Mouse (Mus musculus) neural tube, embryonic 13.5 days (tissue): ENCODE data around the gene Ibtk. TPM values are rescaled to one million over a fixed set of nuclear protein-coding genes. Genes with fewer than 3 reads are reported as not detected.

Experiments used
- ATAC-seq: fragments of 200-750 bp; cut with Nextera tagmentation; 2 replicates; pipeline ENCODE4 v1.8.0; 2017; ENCODE audit warnings: low read depth, mild to moderate bottlenecking, moderate TSS enrichment, moderate library complexity
- H3K27ac ChIP-seq: fragments of 300-500 bp; sonication (generic); replicated peaks from 2 replicates; pipeline ENCODE4 v1.5.1; 2015; ENCODE audit warnings: moderate library complexity, mild to moderate bottlenecking, inconsistent platforms
- H3K27me3 ChIP-seq: fragments of 300-500 bp; sonication (generic); 2 replicates; pipeline ENCODE4 v1.6.1; 2015; ENCODE audit warnings: mild to moderate bottlenecking, inconsistent platforms
- H3K36me3 ChIP-seq: fragments of 300-500 bp; sonication (generic); 2 replicates; pipeline ENCODE4 v1.6.1; 2015; ENCODE audit warnings: mild to moderate bottlenecking, inconsistent platforms
- H3K4me1 ChIP-seq: fragments of 300-500 bp; sonication (generic); replicated peaks from 2 replicates; pipeline ENCODE4 v1.6.1; 2015; ENCODE audit warnings: inconsistent platforms
- H3K4me2 ChIP-seq: fragments of 300-500 bp; sonication (generic); 2 replicates; pipeline ENCODE4 v1.6.1; 2015; ENCODE audit warnings: inconsistent platforms, mild to moderate bottlenecking, moderate library complexity
- H3K4me3 ChIP-seq: fragments of 300-500 bp; sonication (generic); 2 replicates; pipeline ENCODE4 v1.5.1; 2015; ENCODE audit warnings: mild to moderate bottlenecking, inconsistent platforms
- H3K9ac ChIP-seq: fragments of 300-500 bp; sonication (generic); 2 replicates; pipeline ENCODE4 v1.6.1; 2015; ENCODE audit warnings: moderate library complexity, mild to moderate bottlenecking, inconsistent platforms
- H3K9me3 ChIP-seq: fragments of 300-500 bp; sonication (generic); 2 replicates; pipeline ENCODE4 v1.6.1; 2016; ENCODE audit warnings: inconsistent platforms
- WGBS: fragments of 180-500 bp; shearing (Covaris S2); methylation state at CpG from one replicate; pipeline ENCODE4 v1.1.7; 2015; 5-methylcytosine and 5-hydroxymethylcytosine counted together
- polyA plus RNA-seq: library from polyadenylated mRNA; unstranded; fragments of >200 nt; fragmentation: Nextera tagmentation; extraction: Ambion mirVana; gene quantifications from 2 replicates; pipeline ENCODE4 v1.2.1, GENCODE M21; 2015

Ibtk gene
- polyA plus RNA-seq, 1 experiment from 2014 or later: 24.5 TPM

DNA sequence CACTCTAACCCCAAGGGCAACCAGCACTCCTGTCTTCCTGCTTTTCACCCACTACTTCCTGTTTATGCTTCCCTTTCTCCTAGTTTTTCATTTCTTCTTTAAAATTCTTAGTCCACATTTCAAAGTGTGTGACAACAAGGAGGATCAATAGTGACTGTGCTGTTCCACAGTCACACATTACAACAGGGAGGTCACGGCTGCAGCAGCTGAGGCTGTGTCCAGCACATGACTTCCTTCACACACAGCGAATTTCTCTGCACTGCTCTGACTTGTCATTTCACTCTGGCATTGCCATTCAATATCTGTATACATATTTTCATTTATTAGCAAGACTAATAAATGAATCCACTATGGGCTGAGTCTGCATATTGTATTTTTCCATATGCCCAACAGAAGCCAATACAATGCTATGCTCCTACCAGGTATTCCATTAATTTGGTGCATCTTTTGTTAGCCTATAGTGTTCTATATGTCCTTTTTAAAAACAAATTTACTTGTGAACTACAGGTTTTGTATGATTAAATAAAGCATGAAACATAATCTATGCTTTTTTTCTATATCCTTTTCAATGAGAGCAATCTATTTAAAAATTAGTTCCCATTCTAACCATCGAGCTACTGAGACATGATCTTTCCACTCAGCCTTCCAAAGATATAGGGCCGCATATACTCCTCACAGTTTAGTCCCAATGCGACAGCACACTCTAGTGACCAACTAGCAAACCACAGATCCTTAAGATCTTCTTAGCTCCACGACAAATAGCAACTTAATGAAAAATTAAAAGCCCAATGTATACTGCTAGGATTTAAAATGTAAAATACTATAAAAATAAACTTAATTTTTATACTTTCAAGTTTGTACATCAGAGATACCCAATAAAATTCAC lies 55.7 kb downstream of the Ibtk start:
- Histone ChIP-seq H3K4me1 (no peaks in the 10 kb centered on the region), H3K27me3 (no peaks in the 10 kb centered on the region), H3K9ac (no peak overlapping the region), H3K4me3 (no peak overlapping the region), H3K36me3 (peaks cover 44% of the 10 kb centered on the region), H3K27ac (no peak overlapping the region), H3K9me3 (no peaks in the 10 kb centered on the region), H3K4me2 (no peak overlapping the region)
- ATAC-seq: peak; percentile 89
- 74% methylated on average over 6 of the region's 6 CpGs for WGBS

DNA sequence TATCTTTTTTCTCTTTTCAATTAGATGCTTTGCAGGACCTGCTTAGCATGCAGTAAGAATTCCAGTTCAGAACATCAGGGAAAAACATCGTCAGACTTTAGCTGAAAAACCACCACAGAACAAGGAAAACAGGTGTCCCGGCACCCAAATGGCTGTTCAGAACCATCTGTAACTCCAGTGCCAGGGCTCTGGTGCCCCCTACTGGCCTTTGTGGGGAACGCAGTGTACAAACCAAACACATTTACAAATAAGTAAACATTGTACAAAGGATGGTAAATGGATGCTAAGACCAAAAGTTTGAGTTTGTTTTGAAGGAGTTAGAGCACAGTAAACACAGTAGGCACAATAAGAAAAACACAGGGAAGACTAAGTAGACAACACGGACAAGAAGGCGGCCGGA lies 64.1 kb downstream of the Ibtk start:
- no peak overlapping the region for H3K4me2 ChIP-seq
- peaks cover 46% of the 10 kb centered on the region for H3K36me3 ChIP-seq
- H3K9ac ChIP-seq: no peak overlapping the region
- H3K9me3 ChIP-seq: no peaks in the 10 kb centered on the region
- no peak overlapping the region for H3K4me3 ChIP-seq
- no peak for ATAC-seq
- H3K4me1 ChIP-seq: no peaks in the 10 kb centered on the region
- no peak overlapping the region for H3K27ac ChIP-seq
- H3K27me3 ChIP-seq: no peaks in the 10 kb centered on the region
- 89% methylated on average over 6 of the region's 6 CpGs for WGBS

DNA sequence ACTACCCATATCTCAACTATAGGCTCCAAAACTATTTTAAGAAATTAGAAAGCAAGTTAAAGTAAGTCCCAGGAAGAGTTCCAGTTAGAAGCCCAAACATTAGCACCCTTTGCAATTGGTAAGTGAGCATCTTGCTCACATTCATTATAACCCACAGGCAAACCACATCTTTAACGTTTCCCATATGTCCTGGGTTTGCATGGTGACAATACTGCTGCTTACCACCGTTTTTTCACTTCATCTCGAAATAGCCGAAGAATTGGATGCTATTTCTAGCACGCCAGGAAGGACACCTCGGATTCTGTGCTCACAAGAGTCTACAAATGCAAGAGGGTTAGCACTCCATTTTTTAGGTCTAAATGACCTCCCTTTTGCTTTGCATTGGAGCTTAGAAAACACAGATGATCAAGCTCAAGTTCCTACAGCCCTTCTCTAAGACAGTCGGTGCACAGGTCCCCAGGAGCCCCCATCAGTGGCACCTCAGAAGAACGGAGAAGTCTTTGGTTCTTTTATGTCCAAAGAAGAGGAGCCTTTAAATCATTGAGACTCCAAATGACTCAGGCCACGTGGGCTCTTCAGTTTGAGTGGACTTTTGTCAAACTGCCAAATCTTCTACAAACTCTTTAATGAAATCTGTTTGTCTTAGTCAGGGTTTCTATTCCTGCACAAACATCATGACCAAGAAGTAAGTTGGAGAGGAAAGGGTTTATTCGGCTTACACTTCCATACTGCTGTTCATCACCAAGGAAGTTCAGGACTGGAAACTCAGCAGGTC lies 73.8 kb downstream of the Ibtk start:
- H3K9me3 ChIP-seq: no peaks in the 10 kb centered on the region
- no peak overlapping the region for H3K4me2 ChIP-seq
- no peak overlapping the region for H3K9ac ChIP-seq
- no peak overlapping the region for H3K27ac ChIP-seq
- H3K4me3 ChIP-seq: no peak overlapping the region
- WGBS: 82% methylated on average over 10 of the region's 10 CpGs
- peaks cover 7% of the 10 kb centered on the region; the same call in 1 of the 2 replicates for H3K4me1 ChIP-seq
- no peaks in the 10 kb centered on the region for H3K36me3 ChIP-seq
- ATAC-seq: no peak
- no peaks in the 10 kb centered on the region for H3K27me3 ChIP-seq

DNA sequence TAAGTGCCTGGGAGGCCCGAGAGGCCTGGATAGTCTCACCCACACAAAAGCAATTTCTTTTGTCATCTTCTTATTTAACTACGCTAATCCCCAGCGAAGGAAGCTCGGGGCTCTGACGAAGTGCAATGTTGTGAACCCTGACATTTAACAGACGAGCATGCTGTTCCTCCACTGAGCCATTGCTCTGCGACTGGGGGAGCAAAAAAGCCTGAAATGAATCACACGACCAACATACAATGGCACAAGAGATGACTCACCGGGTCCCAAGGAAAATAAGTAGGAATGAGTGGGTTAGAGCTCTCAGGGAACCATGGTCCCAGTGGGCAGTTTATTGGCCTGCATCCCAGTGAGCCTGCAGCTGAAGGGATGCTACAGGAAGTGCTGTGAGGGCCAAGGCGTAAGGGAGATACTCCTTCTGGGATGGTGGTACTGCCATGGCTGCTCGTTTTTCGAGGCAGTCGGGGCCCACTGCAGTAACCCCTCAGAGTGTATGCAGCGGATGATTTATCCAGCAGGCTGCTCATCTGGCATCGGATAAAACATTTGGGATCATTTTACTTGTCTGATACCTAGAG lies 75.1 kb downstream of the Ibtk start:
- no peak overlapping the region for H3K9ac ChIP-seq
- no peak for ATAC-seq
- no peaks in the 10 kb centered on the region for H3K36me3 ChIP-seq
- no peak overlapping the region for H3K4me2 ChIP-seq
- no peak overlapping the region for H3K4me3 ChIP-seq
- H3K4me1 ChIP-seq: peaks cover 7% of the 10 kb centered on the region; the same call in 1 of the 2 replicates
- no peaks in the 10 kb centered on the region for H3K27me3 ChIP-seq
- H3K9me3 ChIP-seq: no peaks in the 10 kb centered on the region
- 68% methylated on average over 15 of the region's 15 CpGs for WGBS
- H3K27ac ChIP-seq: no peak overlapping the region

DNA sequence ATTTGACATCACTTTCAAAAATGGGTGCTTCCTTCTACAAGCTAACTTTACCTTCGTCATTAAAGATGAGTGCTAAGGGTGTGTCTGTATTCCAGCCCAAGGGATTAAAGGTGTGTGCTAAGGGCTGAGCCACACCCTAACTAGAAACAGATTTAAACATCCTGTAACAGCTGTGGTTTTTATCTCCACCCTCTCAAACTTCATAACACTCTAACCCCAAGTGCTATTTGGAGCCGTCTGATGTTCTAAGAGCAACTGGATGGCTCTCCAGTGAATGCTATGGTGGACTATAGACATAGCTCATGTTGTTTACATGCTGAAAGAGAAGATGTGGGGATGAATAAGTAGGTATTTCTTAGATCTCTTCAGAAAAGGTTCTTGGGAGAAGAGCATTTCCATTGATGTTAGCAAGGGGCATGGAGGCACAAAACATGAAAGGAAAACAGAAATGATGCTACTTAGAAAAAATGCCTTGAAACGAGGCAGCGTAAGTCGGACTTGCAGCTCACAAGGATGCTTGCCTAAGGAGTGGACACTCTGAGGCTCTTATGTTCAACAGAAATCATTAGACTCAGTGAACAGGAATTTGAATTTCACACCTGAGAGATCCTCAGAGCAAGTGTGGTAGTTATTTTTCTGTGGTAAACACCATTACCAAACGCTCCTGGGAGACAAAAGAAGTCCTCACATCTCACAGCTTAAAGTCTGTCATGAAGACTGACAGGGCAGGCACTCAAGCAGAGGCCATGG lies 77.4 kb downstream of the Ibtk start:
- Histone ChIP-seq H3K36me3 (no peaks in the 10 kb centered on the region), H3K4me3 (no peak overlapping the region), H3K27me3 (no peaks in the 10 kb centered on the region), H3K9ac (no peak overlapping the region), H3K4me2 (no peak overlapping the region), H3K27ac (no peak overlapping the region), H3K4me1 (peaks cover 7% of the 10 kb centered on the region; the same call in 1 of the 2 replicates), H3K9me3 (no peaks in the 10 kb centered on the region)
- no peak for ATAC-seq
- WGBS: 91% methylated on average over 6 of the region's 6 CpGs

DNA sequence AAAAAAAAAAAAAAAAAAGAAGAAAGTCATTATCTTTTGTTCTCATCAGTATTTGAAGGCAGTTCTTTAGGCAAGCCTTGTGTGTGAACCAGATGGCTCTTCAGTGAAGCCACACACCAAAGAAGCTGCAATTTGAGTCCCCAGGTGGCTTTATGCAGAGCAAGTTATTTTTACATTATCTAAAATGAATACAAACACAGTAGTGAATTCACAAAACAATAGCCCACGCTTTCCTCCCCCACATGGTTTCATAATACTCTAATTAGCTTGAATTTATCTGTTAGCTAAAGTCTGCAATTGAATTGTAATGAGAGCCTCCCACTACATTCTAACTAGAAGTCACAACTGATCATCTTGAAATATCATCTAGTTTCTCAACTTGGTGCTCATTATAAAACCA lies 84.8 kb downstream of the Ibtk start:
- Histone ChIP-seq H3K4me2 (no peak overlapping the region), H3K4me1 (no peaks in the 10 kb centered on the region), H3K9me3 (no peaks in the 10 kb centered on the region), H3K4me3 (no peak overlapping the region), H3K36me3 (no peaks in the 10 kb centered on the region), H3K27ac (no peak overlapping the region), H3K9ac (no peak overlapping the region), H3K27me3 (no peaks in the 10 kb centered on the region)
- 49% methylated on average over 1 of the region's 1 CpGs for WGBS
- no peak for ATAC-seq

DNA sequence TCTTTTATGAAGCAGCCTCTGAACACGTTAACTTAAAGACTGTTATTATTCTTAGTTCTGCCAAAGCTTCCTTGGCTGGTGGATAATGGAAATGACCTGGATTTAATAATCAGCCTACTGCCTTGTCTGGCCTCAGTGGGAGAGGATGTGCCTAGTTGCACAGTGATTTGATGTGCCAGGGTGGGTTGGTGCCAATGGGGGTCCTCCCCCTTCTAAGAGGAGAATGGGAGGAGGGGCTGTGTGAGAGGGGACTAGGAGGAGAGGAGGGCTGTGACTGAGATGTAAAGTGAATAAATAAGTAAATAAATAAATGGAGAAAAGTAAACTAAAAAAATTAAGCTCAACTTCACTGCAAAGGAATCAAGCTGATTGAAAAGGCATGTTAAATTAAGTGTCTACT lies 85.3 kb downstream of the Ibtk start:
- Histone ChIP-seq H3K27me3 (no peaks in the 10 kb centered on the region), H3K4me2 (no peak overlapping the region), H3K9me3 (no peaks in the 10 kb centered on the region), H3K36me3 (no peaks in the 10 kb centered on the region), H3K9ac (no peak overlapping the region), H3K4me3 (no peak overlapping the region), H3K27ac (no peak overlapping the region), H3K4me1 (no peaks in the 10 kb centered on the region)
- ATAC-seq: no peak
- 77% methylated on average over 1 of the region's 1 CpGs for whole genome bisulfite sequencing

DNA sequence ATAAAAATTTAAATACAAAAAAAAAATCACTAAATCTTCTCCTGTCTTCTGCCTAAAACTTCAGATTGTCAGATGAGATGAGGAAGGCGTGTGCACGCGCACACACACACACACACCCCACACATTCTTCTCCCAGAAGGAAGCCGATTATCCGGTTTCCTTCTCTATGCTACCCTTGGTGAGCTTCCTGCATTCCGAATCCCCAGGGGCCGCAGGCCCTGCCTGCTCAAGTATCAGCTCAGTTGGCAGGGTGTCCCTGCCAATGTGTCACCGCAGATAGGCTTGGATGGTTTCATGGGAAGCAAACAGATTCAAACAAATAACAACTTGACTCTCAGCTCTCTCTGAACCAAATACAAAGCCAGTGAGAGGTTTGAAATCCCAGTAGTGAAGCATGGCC lies 86.0 kb downstream of the Ibtk start:
- Histone ChIP-seq H3K27ac (no peak overlapping the region), H3K9ac (no peak overlapping the region), H3K4me3 (no peak overlapping the region), H3K36me3 (no peaks in the 10 kb centered on the region), H3K4me1 (no peaks in the 10 kb centered on the region), H3K4me2 (no peak overlapping the region), H3K9me3 (no peaks in the 10 kb centered on the region), H3K27me3 (no peaks in the 10 kb centered on the region)
- no peak for ATAC-seq
- WGBS: 53% methylated on average over 8 of the region's 8 CpGs

DNA sequence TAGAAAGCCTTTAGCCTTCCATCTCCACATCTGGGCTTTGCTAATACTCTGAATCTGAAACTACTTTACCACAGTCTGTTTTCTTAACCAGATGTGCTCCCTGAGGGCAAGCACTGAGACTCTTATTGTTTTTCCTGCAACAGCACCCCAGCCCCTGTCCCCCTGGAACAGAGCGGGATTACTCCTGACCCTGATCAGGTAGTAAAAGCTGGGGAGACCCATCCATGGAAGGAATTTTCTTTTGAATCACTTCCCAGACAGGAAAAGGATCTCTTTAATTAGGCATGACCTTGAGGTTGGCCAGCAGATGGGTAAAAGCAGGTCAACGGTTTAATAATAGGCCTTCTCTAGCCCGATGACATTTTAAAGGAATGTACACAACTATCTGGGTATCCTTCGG lies 95.7 kb downstream of the Ibtk start:
- ATAC-seq: no peak
- no peak overlapping the region for H3K9ac ChIP-seq
- 73% methylated on average over 4 of the region's 4 CpGs for WGBS
- H3K4me1 ChIP-seq: no peaks in the 10 kb centered on the region
- no peaks in the 10 kb centered on the region for H3K9me3 ChIP-seq
- H3K36me3 ChIP-seq: no peaks in the 10 kb centered on the region
- H3K27me3 ChIP-seq: no peaks in the 10 kb centered on the region
- no peak overlapping the region for H3K4me2 ChIP-seq
- no peak overlapping the region for H3K27ac ChIP-seq
- H3K4me3 ChIP-seq: no peak overlapping the region

DNA sequence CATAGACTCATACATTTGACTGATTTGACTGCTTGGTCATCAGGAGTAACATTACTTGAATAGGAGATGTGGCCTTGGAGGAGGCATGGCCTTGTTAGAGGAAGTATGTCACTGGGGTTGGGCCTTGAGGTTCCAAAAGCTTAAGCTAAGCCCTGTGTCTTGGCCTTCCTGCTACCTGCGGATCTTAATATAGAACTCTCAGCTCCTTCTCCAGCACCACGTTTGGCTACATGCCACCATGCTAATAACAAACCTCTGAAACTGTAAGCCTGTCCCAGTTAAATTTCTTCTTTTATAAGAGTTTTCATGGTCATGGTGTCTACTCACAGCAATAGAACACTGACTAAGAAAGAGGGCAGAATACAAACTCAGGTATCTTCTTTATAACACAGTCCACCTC lies 110.9 kb downstream of the Ibtk start:
- H3K9me3 ChIP-seq: no peaks in the 10 kb centered on the region
- ATAC-seq: no peak
- no peaks in the 10 kb centered on the region for H3K36me3 ChIP-seq
- WGBS: 84% methylated on average over 2 of the region's 2 CpGs
- no peak overlapping the region for H3K4me2 ChIP-seq
- H3K27me3 ChIP-seq: no peaks in the 10 kb centered on the region
- H3K4me3 ChIP-seq: no peak overlapping the region
- H3K27ac ChIP-seq: no peak overlapping the region
- H3K4me1 ChIP-seq: no peaks in the 10 kb centered on the region
- no peak overlapping the region for H3K9ac ChIP-seq
